In the genomic region with DNA sequence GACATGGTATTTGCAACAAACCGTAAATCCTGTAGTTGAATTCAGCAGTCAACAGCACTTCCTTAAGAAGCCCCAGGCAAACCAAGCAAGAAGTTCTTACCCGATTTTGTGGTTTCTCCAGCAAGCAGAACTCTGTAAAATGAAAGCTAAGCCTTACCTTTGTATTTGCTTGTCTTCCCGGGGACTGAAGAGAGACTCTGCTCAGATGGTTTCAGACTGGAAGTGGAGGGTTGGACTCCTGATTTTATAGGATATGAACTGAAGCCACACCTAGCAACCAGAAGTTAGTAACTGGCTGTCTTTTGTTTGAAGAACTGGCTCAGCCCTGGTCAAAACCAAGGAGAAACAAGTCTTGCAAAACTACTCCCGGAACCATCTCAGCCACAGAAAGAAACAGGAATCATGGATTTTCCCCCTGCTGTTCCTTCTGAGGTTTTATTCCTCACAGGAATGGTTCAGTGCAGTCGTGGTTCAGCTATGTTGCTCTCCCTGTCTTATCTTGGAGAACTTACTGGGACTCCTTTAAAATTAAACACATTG, we compare ENCODE assay signal across 9 mouse cellular contexts. TPM values are rescaled to one million over a fixed set of nuclear protein-coding genes. Genes with fewer than 3 reads are reported as not detected.
DNase-seq lines count a peak whose midpoint lies in the region; ATAC-seq lines count a peak whose summit lies in the region.
"Had no signal": no experiment of that assay in that cellular context is flagged by ENCODE, and none has a peak within 500 bp of the region (broad histone marks: within the 10 kb centered on the region; RNA-seq: fewer than 3 reads in every experiment).

A gene (minus strand): TSS at position 490 of the 540 bp plus-strand sequence.

- no peaks in the 10 kb centered on the region for H3K9me3 ChIP-seq in embryonic facial prominence, embryonic 15.5 days (replicated peaks)
- H3K9me3 ChIP-seq in lung, embryonic 16.5 days (ENCODE audit: control insufficient read depth, low read length): no peaks in the 10 kb centered on the region
- H3K9me3 ChIP-seq in forebrain, embryonic 16.5 days (ENCODE audit: control insufficient read depth, low read length): no peaks in the 10 kb centered on the region
- no peaks in the 10 kb centered on the region for H3K9me3 ChIP-seq in forebrain, embryonic 14.5 days (replicated peaks; ENCODE audit: control insufficient read depth, low read length)

- peak within 1 kb of the TSS; percentile 45 for H3K4me2 ChIP-seq in embryonic facial prominence, embryonic 15.5 days (replicated peaks)
- H3K4me2 ChIP-seq in lung, embryonic 16.5 days (ENCODE audit: low read depth, low read length): peak within 1 kb of the TSS; percentile 44
- H3K4me2 ChIP-seq in forebrain, embryonic 16.5 days (ENCODE audit: low read length): no peak within 1 kb of the TSS
- H3K4me2 ChIP-seq in forebrain, embryonic 14.5 days (ENCODE audit: low read length): no peak within 1 kb of the TSS

- H3K4me3 ChIP-seq in embryonic facial prominence, embryonic 15.5 days (replicated peaks): peak within 1 kb of the TSS; percentile 44
- H3K4me3 ChIP-seq in lung, embryonic 16.5 days (ENCODE audit: low read length): peak within 1 kb of the TSS; percentile 48
- H3K4me3 ChIP-seq in forebrain, embryonic 16.5 days (replicated peaks; ENCODE audit: low read length): no peak within 1 kb of the TSS
- H3K4me3 ChIP-seq in forebrain, embryonic 14.5 days (ENCODE audit: low read depth, low read length): no peak within 1 kb of the TSS

- no peak for ATAC-seq in embryonic facial prominence, embryonic 15.5 days (ENCODE audit: insufficient number of reproducible peaks, low FRiP score, low TSS enrichment, low read depth)
- peak; percentile 71 for ATAC-seq in lung, embryonic 16.5 days (ENCODE audit: low read depth)
- ATAC-seq in forebrain, embryonic 16.5 days: no peak
- no peak for ATAC-seq in forebrain, embryonic 14.5 days

- peaks cover 8% of the 10 kb centered on the region for H3K4me1 ChIP-seq in embryonic facial prominence, embryonic 15.5 days
- peaks cover 3% of the 10 kb centered on the region; the same call in 1 of the 2 replicates for H3K4me1 ChIP-seq in lung, embryonic 16.5 days (replicated peaks; ENCODE audit: control insufficient read depth, insufficient read depth, low read length)
- H3K4me1 ChIP-seq in forebrain, embryonic 16.5 days (replicated peaks; ENCODE audit: control insufficient read depth, insufficient read depth, low read length): peaks cover 4% of the 10 kb centered on the region; the same call in 1 of the 2 replicates
- H3K4me1 ChIP-seq in forebrain, embryonic 14.5 days (ENCODE audit: control insufficient read depth, insufficient read depth, low read length): no peaks in the 10 kb centered on the region

- no peaks in the 10 kb centered on the region for H3K27me3 ChIP-seq in embryonic facial prominence, embryonic 15.5 days
- H3K27me3 ChIP-seq in lung, embryonic 16.5 days (ENCODE audit: control insufficient read depth, insufficient read depth, low read depth, low read length): no peaks in the 10 kb centered on the region
- H3K27me3 ChIP-seq in forebrain, embryonic 16.5 days (replicated peaks; ENCODE audit: control insufficient read depth, insufficient read depth, low read length): no peaks in the 10 kb centered on the region
- no peaks in the 10 kb centered on the region for H3K27me3 ChIP-seq in forebrain, embryonic 14.5 days (replicated peaks; ENCODE audit: control insufficient read depth, insufficient read depth, low read length)

- 21% methylated on average over 5 of the region's 5 CpGs for WGBS in embryonic facial prominence, embryonic 15.5 days
- WGBS in lung, embryonic 16.5 days: 37% methylated on average over 5 of the region's 5 CpGs
- 81% methylated on average over 5 of the region's 5 CpGs for WGBS in forebrain, embryonic 16.5 days
- WGBS in forebrain, embryonic 14.5 days: 71% methylated on average over 5 of the region's 5 CpGs

- H3K9ac ChIP-seq in embryonic facial prominence, embryonic 15.5 days: peak within 1 kb of the TSS; percentile 31
- H3K9ac ChIP-seq in lung, embryonic 16.5 days (ENCODE audit: low read length): peak within 1 kb of the TSS; percentile 54
- no peak within 1 kb of the TSS for H3K9ac ChIP-seq in forebrain, embryonic 16.5 days (replicated peaks; ENCODE audit: low read depth, low read length)
- H3K9ac ChIP-seq in forebrain, embryonic 14.5 days (ENCODE audit: low read length): no peak within 1 kb of the TSS

- peaks cover 2% of the 10 kb centered on the region; the same call in 1 of the 2 replicates for H3K36me3 ChIP-seq in embryonic facial prominence, embryonic 15.5 days
- no peaks in the 10 kb centered on the region for H3K36me3 ChIP-seq in lung, embryonic 16.5 days (ENCODE audit: control insufficient read depth, insufficient read depth, low read length)
- H3K36me3 ChIP-seq in forebrain, embryonic 16.5 days (ENCODE audit: control insufficient read depth, insufficient read depth): no peaks in the 10 kb centered on the region
- no peaks in the 10 kb centered on the region for H3K36me3 ChIP-seq in forebrain, embryonic 14.5 days (ENCODE audit: control insufficient read depth, insufficient read depth, low read length)

- H3K27ac ChIP-seq in embryonic facial prominence, embryonic 15.5 days (replicated peaks): peak within 1 kb of the TSS; percentile 95
- peak within 1 kb of the TSS; percentile 74 for H3K27ac ChIP-seq in lung, embryonic 16.5 days (ENCODE audit: low read length)
- H3K27ac ChIP-seq in forebrain, embryonic 16.5 days (ENCODE audit: low read length): no peak within 1 kb of the TSS
- H3K27ac ChIP-seq in forebrain, embryonic 14.5 days (ENCODE audit: low read depth, low read length): no peak within 1 kb of the TSS

- DNase-seq in kidney, adult 18-20 months: peak; percentile 4
- no peak for DNase-seq in kidney, adult 11 months
- DNase-seq in heart, postnatal 4 days: peak; percentile 11
- peak; percentile 13 for DNase-seq in yolk sac, embryonic 10.5 days (ENCODE audit: low spot score)
- no peak for DNase-seq in forebrain, embryonic 14.5 days (ENCODE audit: low spot score)

RNA-seq across cellular contexts. Expression of the gene that starts here (rescaled TPM):
- 565 and 632 TPM in 2 replicates for polyA plus RNA-seq in embryonic facial prominence, embryonic 15.5 days (2015; fragmentation: Nextera tagmentation; extraction: Ambion mirVana)
- total RNA-seq in heart, postnatal 4 days (2021): 10 to 100 TPM; 31.4 to 34.0 TPM
- 220 and 240 TPM in 2 replicates for polyA plus RNA-seq in lung, embryonic 16.5 days (2015; fragmentation: Nextera tagmentation; extraction: Ambion mirVana)
- polyA plus RNA-seq in forebrain, embryonic 16.5 days (2015; fragmentation: Nextera tagmentation; extraction: Ambion mirVana): 5.8 and 9.2 TPM in 2 replicates
- 4.9 and 7.8 TPM in 2 replicates for polyA plus RNA-seq in forebrain, embryonic 14.5 days (2014; fragmentation: Nextera tagmentation; extraction: Ambion mirVana)
- total RNA-seq: MEL had no signal

Comparison
In these comparisons a context has a peak if more than half of its experiments do, and no peak if none do; other contexts are left out.
1. RNA of the gene that starts here (polyA plus RNA-seq): 565 to 632 TPM in embryonic facial prominence, embryonic 15.5 days and 220 to 240 TPM in lung, embryonic 16.5 days; 5.8 to 9.2 TPM in forebrain, embryonic 16.5 days and 4.9 to 7.8 TPM in forebrain, embryonic 14.5 days; every median in the first group is over 10 times any median in the second.
2. DNase-seq: peak in kidney, adult 18-20 months (single experiment), heart, postnatal 4 days (single experiment) and yolk sac, embryonic 10.5 days (single experiment); none in kidney, adult 11 months (single experiment) and forebrain, embryonic 14.5 days (single experiment).
3. H3K27ac ChIP-seq: peak in embryonic facial prominence, embryonic 15.5 days (single experiment) and lung, embryonic 16.5 days (single experiment); none in forebrain, embryonic 16.5 days (single experiment) and forebrain, embryonic 14.5 days (single experiment).
4. H3K4me2 ChIP-seq: peak in embryonic facial prominence, embryonic 15.5 days (single experiment) and lung, embryonic 16.5 days (single experiment); none in forebrain, embryonic 16.5 days (single experiment) and forebrain, embryonic 14.5 days (single experiment).
5. H3K4me3 ChIP-seq: peak in embryonic facial prominence, embryonic 15.5 days (single experiment) and lung, embryonic 16.5 days (single experiment); none in forebrain, embryonic 16.5 days (single experiment) and forebrain, embryonic 14.5 days (single experiment).
6. H3K9ac ChIP-seq: peak in embryonic facial prominence, embryonic 15.5 days (single experiment) and lung, embryonic 16.5 days (single experiment); none in forebrain, embryonic 16.5 days (single experiment) and forebrain, embryonic 14.5 days (single experiment).